Mouse (Mus musculus) heart, postnatal 14 days (tissue): ENCODE results near the gene Sgms1. TPM values are rescaled to one million over a fixed set of nuclear protein-coding genes. Genes with fewer than 3 reads are reported as not detected.

Experiments used
- DNase-seq, 2 experiments: peaks; one replicate each; pipeline ENCODE4 v3.0.0; 2021 to 2022
- intact Hi-C: fragments of 180-260 bp; cut with DNase I; formaldehyde crosslinking; loops from one replicate; pipeline ENCODE4 v1.15.1; 2025
- total RNA-seq, 2 experiments: library from RNA; stranded (reverse); gene quantifications; 2 replicates each; pipeline ENCODE4 v1.2.3; 2021

Gene Sgms1
- total RNA-seq, 2 experiments from 2014 or later, result 75.1 to 77.5 TPM

DNA sequence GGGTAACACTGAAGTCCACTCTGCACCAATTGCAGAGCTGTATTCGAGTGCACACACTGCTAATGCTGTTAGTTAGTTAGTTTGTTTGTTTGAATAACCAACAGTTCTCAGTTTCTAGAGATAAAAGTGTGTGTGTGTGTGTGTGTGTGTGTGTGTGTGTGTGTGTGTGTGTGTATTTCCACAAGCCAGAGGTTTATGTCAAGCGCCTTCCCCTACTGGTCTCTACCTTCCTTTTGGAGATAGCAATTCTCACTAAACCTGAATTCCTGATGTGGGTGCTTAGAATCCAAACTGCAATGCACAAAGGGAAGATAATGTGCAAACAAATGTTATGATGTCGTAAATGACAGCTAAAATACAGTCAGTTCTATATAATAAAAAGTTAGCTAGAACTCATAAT lies 131.9 kb downstream of the Sgms1 start:
- intact Hi-C loops, result no loop called here
- DNase-seq, result no peak

GRCm38 (mm10) chr19:32256706-32257415 lies 132.7 kb downstream of the Sgms1 start:
- DNase-seq, result no peak
- intact Hi-C loops, result no loop called here

DNA sequence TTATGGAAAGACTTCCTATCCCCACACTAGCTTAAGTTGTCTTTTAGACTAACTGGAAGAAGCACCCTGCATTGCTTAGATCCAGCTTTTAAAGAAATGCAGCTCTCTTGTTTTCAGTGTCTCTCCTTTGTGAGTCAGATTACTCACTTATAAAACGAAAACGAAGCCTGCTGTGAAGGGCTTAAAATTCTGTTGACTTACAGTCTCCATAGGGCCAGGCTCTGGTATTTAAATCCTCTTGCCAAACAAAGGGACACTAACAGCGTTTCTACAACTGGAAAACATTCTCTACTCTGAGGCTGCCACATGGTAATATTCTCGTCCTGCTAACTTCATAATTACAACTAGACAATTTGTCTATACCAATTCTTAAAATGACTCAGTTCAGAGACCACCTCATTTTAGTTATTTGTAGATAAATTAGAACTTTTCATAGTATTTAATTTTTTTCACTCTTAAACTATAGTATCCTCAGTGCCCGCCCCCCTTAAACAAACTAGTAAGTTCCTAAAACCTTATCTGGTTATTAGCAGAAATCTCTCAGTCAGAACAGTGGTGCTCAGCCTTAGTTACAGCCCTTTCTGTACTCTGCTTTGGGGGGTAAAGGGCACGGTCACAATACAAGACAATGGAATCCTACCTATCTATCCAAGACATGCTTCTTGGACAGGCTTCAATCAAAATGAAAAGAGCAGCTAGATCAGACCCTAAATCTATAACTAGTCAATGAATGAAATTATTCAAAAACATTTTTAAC lies 133.9 kb downstream of the Sgms1 start:
- intact Hi-C loops, result no loop called here
- no peak for DNase-seq

GRCm38 (mm10) chr19:32254739-32255344 lies 134.7 kb downstream of the Sgms1 start:
- DNase-seq, result no peak
- intact Hi-C loops, result no loop called here

DNA sequence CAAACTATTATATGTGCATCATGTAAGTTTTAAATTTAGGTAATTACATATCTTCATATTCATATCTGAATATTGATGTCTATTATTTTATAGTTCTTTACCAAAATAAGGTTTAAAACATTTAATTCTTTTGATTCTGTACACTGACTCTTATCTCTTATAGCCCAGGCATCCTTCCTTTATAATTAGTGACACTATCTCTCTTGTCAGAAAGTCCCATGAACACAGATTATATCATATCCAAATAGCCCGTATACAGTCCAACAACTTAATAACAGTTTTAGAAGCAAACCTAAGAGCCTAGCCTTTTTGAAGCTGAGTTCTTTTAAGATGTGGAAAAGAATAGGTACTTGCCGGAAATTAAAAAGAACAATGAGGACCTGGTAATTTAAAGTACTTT lies 135.3 kb downstream of the Sgms1 start:
- no peak for DNase-seq
- intact Hi-C loops, result no loop called here

- DNase-seq, result no peak
- intact Hi-C loops, result no loop called here
Observed at GRCm38 (mm10) chr19:32252987-32253386, 136.5 kb downstream of the Sgms1 start.

DNA sequence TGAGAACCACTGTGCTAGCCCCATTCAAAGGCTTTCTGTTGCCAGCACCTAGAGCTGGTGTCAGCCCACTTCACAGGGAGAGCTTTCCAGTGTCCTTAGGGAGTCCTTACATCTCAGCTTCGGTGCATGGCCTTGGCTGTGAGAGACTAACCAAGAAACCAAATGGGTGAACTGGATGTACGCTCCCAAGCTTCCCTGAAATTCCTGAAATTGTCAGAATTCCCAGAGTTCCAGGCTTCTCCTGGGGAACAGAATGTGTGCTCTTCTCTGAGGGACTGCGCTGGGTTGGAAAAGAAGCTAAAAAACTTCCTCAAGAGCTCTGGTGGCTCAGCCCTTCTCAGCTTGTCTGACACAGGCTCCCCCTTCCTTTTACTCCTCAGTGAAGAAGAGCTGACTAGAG lies 137.1 kb downstream of the Sgms1 start:
- no peak for DNase-seq
- intact Hi-C loops, result no loop called here

GRCm38 (mm10) chr19:32249181-32250130 lies 140.1 kb downstream of the Sgms1 start:
- intact Hi-C loops, result no loop called here
- DNase-seq, result no peak

GRCm38 (mm10) chr19:32244881-32245280 lies 144.6 kb downstream of the Sgms1 start:
- DNase-seq, result no peak
- intact Hi-C loops, result no loop called here

DNA sequence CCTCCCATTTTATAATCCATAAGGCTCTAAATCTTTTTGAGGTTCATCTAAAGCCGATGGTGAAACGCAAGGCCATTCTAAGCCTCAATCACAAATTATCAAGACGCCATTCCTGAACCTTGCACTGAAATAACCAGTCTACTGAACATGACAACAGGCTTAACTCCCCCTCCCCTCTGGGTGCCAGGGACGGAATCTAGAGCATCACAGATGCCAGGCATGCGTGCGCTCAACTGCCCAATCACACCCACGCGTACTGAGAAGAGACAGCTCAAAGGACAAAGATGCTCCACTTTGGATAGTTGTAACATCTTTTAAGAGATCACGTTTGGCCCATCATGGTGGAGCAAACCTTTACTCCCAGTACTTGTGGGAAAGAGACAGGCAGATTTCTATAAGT lies 146.3 kb downstream of the Sgms1 start:
- no peak for DNase-seq
- intact Hi-C loops, result no loop called here

GRCm38 (mm10) chr19:32242153-32242552 lies 147.4 kb downstream of the Sgms1 start:
- intact Hi-C loops, result no loop called here
- DNase-seq, result no peak

GRCm38 (mm10) chr19:32240417-32240990 lies 149.0 kb downstream of the Sgms1 start:
- intact Hi-C loops, result no loop called here
- no peak for DNase-seq

DNA sequence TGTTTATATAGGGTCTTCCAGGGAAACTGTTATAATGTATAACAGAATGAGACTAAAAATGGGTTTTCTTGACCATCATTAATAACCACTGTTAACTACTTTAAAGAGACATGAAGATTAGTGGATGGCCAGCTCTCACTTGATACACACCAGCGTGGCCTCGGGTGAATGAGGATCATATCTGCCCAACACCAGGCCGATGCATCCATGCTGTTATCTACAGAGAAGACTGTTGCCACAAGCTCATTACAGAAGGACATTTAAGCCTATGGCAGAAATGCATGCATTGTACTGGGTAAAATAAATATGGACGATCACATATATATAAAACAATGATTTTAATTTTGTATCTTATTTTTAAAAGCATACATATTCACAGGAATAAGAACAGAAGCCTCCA lies 149.6 kb downstream of the Sgms1 start:
- DNase-seq, result no peak
- intact Hi-C loops, result no loop called here

DNA sequence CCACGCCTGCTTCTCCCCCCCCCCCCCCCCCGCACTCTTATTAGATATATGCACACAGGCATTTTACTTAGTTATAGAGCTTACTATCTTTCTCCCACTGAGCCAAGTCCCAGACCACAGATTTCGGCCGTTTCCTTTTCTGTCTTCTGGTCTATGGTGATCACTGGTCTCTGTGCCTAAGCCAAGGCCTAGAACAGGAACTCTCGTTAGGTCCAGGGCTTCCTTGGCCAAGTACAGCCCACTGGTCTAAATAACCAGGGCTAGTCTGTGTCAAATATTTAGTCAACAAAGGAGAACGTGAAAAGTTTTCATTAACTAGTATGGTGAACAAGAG lies 150.1 kb downstream of the Sgms1 start:
- intact Hi-C loops, result no loop called here
- no peak for DNase-seq

DNA sequence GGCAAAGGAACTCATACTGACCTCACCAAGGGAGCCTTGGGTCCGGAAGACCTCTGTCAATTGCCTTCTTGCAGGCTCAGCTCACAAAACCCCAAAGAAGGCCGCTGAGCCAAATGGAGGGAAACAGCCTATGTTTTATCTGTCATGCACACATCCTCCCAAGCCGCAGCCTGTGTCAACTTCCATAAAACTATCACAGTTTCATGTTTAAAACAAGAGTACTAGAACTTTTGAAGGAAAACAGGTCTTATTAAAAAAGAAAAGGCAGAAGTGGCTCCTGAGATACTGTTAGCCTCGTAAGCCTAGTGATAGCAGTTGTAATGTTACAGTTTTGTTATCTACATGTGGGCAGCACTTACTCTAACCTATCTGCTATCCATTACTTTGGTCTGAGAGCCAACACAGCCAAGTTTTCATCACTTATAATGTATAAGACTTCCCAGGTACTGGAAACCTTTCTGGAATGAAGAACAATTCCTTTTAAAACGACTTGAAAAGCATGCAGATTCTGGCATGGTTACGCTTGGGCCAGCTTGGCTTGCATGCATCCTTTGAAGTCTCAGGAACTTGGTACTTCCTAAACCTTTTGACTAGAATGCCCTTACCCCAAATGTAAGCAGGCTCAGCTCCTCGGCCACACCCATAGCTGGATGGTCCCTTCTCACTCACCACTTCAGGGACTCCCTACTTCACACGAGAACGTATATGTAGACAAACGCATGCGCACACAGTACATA lies 150.6 kb downstream of the Sgms1 start:
- DNase-seq, result no peak
- intact Hi-C loops, result no loop called here

DNA sequence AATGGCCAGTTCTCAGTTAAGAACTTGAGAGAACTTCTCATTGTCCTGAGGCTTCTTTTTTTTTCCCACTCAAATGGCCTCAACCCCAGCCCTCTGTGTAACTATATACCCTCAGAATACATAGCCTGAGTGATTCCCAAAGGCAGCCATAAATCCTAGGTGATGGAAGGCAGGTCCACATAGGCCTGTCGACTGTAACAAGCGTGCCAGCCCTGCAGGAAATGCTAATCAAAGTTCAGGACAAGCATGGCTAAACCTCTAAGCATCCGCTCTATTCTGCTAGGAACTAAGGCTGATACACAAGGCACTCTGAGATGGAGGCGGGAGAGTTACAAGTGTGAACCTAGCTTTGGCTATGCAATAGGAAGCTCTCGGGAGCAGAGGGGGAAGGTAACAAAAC lies 151.8 kb downstream of the Sgms1 start:
- intact Hi-C loops, result no loop called here
- DNase-seq, result no peak

DNA sequence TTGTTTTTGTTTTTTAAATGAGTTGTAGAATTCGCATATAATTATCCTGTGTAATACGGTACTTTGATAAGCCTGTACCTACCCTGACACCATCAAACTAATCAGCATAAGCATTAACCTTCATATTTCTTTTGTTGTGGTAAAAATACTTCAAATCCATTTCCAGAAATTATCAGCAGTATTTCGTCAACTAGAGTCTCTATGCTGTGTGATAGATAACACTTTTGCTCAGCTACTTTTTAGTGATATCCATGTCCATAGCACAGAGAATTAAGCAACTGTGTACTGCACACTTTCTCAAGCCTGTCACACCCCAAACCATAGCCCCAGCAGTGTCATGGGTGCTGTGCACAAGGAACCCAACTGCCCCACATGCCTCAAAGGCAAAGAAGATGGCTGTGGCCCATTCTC lies 152.3 kb downstream of the Sgms1 start:
- intact Hi-C loops, result no loop called here
- no peak for DNase-seq

DNA sequence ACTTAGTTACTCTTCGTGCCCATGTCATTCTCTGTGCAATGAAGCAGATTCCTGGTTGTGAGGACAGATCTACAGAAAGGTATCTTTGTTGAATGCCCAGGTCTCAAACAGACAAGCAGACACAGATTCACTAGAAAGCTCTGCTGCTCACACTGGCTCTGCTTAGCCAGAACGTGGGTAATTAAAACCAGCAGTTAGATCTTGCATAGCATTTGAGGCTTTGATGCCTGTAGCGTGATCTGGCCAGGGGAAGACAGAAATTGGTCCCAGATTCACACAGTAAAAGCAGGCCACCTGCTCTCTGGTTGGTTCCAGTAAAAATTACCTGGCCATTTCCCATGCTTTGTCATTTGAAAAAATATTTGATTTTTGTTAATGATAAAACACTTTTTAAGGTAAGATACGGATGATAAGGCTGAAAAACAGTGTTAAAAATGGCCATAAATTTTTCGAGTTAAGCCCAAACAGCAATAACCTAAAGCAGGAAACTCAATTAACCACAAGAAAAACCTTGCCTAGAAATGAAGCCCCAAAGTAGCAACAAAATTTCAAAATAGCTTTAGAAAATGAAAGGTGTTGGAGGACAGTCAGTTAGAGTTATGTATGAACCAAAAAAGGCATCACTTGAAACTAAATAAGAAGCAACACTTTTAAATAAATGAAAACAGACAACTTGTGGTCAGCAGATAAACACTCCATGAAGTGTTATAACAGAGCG lies 154.6 kb downstream of the Sgms1 start:
- intact Hi-C loops, result no loop called here
- DNase-seq, result no peak

DNA sequence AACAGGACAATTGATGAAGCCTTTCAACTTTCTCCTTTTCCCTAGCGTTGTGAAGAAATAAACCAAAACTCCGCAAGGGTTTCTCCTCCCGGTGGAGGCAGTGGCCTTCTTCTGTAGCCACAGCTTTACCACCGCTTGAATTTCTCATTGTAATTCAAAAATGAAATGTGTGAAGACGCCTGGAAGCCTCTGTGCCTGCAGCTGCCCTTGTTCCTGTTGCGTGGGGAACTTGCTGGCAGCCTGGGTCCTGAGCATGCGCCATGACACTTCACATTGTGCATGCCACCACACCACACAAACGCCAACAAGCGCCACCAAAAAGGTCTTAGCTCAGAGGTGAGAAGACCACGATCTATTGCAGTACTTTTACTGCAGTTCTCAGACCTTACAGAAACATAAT lies 158.2 kb downstream of the Sgms1 start:
- DNase-seq, result no peak
- intact Hi-C loops, result no loop called here
